Mouse (Mus musculus): ENCODE measurements around the gene Cpt1b.

The Cpt1b gene

GRCm38 (mm10) chr15:89425711-89426121, at the start of gene Cpt1b:
Cpt1b (minus strand) TSS chr15:89425863.
- CTCF ChIA-PET, result no interaction called here

GRCm38 (mm10) chr15:89475293-89475600, 49.6 kb upstream of the Cpt1b start:
- CTCF ChIA-PET, result no interaction called here

- CTCF ChIA-PET, result no interaction called here
These were observed 49.1 kb upstream of the Cpt1b start for GRCm38 (mm10) chr15:89474596-89475292.

- CTCF ChIA-PET, result no interaction called here
These were observed 48.3 kb upstream of the Cpt1b start for GRCm38 (mm10) chr15:89473921-89474320.

- CTCF ChIA-PET, result no interaction called here
These were observed 47.7 kb upstream of the Cpt1b start for GRCm38 (mm10) chr15:89473370-89473769.

- CTCF ChIA-PET, result no interaction called here
These were observed 45.8 kb upstream of the Cpt1b start for GRCm38 (mm10) chr15:89471476-89471875.

GRCm38 (mm10) chr15:89468577-89468976, 42.9 kb upstream of the Cpt1b start:
- CTCF ChIA-PET, result no interaction called here

GRCm38 (mm10) chr15:89465052-89465451, 39.4 kb upstream of the Cpt1b start:
- CTCF ChIA-PET, result interaction anchor here (1.0 kb wide), 1 partner anchor 12 kb away, joined by 4 read pairs; no protein-coding TSS in a partner anchor

- CTCF ChIA-PET, result no interaction called here
These were observed 37.9 kb upstream of the Cpt1b start for GRCm38 (mm10) chr15:89463334-89464235.

- CTCF ChIA-PET, result no interaction called here
These were observed 36.5 kb upstream of the Cpt1b start for GRCm38 (mm10) chr15:89462176-89462575.

- CTCF ChIA-PET, result no interaction called here
These were observed 35.7 kb upstream of the Cpt1b start for GRCm38 (mm10) chr15:89461321-89461720.

- CTCF ChIA-PET, result no interaction called here
These were observed 34.6 kb upstream of the Cpt1b start for GRCm38 (mm10) chr15:89460298-89460697.

- CTCF ChIA-PET, result no interaction called here
These were observed 34.2 kb upstream of the Cpt1b start for GRCm38 (mm10) chr15:89459821-89460220.

- CTCF ChIA-PET, result no interaction called here
These were observed 33.3 kb upstream of the Cpt1b start for GRCm38 (mm10) chr15:89458942-89459341.

GRCm38 (mm10) chr15:89455642-89456041, 30.0 kb upstream of the Cpt1b start:
- CTCF ChIA-PET, result no interaction called here

- CTCF ChIA-PET, result no interaction called here
These were observed 29.2 kb upstream of the Cpt1b start for GRCm38 (mm10) chr15:89454857-89455256.

- CTCF ChIA-PET, result no interaction called here
These were observed 28.3 kb upstream of the Cpt1b start, which contains the start of gene Mapk8ip2 for GRCm38 (mm10) chr15:89453865-89454478. Mapk8ip2 (plus strand) TSS chr15:89453913.

- CTCF ChIA-PET, result no interaction called here
These were observed 27.5 kb upstream of the Cpt1b start for GRCm38 (mm10) chr15:89452906-89453864.

- CTCF ChIA-PET, result no interaction called here
These were observed 16.9 kb upstream of the Cpt1b start for GRCm38 (mm10) chr15:89442486-89443070.

- CTCF ChIA-PET, result no interaction called here
These were observed 10.2 kb upstream of the Cpt1b start for GRCm38 (mm10) chr15:89435878-89436277.

GRCm38 (mm10) chr15:89434136-89434535, 8.5 kb upstream of the Cpt1b start:
- CTCF ChIA-PET, result no interaction called here
